Mouse (Mus musculus) kidney, postnatal 4 days (tissue): ENCODE data around the gene Timm50.

Experiments used
- DNase-seq, 2 experiments: peaks; one replicate each; pipeline ENCODE4 v3.0.0; 2021; ENCODE audit warnings: mixed read lengths in 2 of 2

Timm50 gene

GRCm38 (mm10) chr7:28268042-28268531, 43.8 kb downstream of the Timm50 start:
- DNase-seq = peak; percentile 70 to 80

- peak; percentile 89 to 93 for DNase-seq
These were observed 44.5 kb downstream of the Timm50 start, which contains the start of gene Eid2 for GRCm38 (mm10) chr7:28267129-28268041. TSS of gene Eid2 (plus strand) at chr7:28267881.

DNA sequence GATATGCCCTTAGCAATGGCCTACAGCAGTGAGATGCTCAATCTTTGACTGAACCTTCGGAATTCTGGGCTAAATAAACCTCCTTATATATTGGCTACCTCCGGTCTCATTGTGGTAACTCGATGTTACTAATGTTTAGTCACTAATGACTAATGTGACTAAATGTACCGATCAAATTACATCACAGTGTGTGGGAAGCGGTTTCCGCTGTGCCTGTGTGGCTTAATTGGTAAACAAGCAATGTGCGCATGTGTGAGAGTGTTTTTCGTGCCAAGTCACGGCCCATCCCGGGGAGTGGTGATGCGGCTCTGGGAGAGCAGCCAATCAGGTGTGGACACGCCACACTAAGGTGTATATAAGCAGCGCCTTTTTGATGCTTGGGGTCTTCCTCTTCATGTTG, 46.5 kb downstream of the Timm50 start:
- no peak for DNase-seq

DNA sequence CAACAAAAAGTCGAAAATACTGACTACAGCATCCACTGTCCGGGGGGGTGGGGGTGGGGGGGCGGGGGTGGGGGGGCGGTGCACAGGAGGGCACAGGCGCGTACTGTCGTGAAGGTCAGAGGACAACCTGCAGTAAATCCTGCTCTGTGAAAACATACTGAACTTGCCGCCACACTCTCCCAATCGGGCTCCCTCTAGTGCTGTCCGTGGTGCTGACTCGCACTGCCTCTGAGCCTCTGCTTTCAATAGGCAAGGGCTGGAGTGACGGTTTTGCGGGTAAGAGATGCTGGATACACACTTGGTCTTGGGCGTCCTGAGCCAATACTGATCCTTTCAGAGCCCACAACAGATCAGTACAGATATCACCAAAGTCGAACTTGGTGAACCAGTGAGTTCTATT, 48.1 kb downstream of the Timm50 start:
- peak; percentile 93 to 94 for DNase-seq

DNA sequence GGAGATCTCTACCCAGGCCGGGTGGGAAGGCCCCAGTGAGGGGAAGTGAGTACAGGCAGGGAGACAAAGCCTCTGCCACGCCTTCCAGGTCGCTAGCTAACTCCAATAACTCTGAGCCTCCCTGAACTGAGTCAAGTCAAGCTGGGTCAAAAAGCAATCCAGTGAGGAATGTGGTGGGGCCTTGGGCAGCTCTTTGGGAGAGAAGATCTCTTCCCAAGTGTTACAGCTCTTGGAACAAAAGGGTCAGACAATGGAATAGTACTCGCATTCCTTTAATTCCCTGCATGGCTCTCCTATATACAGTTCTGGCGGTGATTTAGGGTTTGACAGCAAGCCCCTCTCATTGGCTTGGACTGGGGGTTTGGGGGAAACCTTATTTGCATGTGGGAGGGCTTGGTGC, 49.0 kb downstream of the Timm50 start:
- DNase-seq = no peak
